Mouse (Mus musculus): ENCODE results near the gene Pik3c2a. TPM values are rescaled to one million over a fixed set of nuclear protein-coding genes. Genes with fewer than 3 reads are reported as not detected.
"Not testable (repeated sequence)": the region's sequence is repeated elsewhere in the genome, so short reads cannot be mapped to it uniquely, and the experiment has no call there.

Pik3c2a gene
- polyA plus RNA-seq, 1 experiment from 2014 or later: 16.4 TPM

GRCm38 (mm10) chr7:116387389-116387788 lies 55.9 kb downstream of the Pik3c2a start:
- H3K4me2 ChIP-seq; H3K9me3 ChIP-seq (replicated peaks); ATAC-seq (ENCODE audit: low FRiP score); H3K27me3 ChIP-seq (replicated peaks); H3K4me3 ChIP-seq (replicated peaks); H3K27ac ChIP-seq (replicated peaks); H3K9ac ChIP-seq (replicated peaks); H3K4me1 ChIP-seq: not testable (repeated sequence)
- 100% methylated on average over 2 of the region's 2 CpGs for WGBS
- H3K36me3 ChIP-seq: peaks cover 11% of the 10 kb centered on the region; the same call in 1 of the 2 replicates

DNA sequence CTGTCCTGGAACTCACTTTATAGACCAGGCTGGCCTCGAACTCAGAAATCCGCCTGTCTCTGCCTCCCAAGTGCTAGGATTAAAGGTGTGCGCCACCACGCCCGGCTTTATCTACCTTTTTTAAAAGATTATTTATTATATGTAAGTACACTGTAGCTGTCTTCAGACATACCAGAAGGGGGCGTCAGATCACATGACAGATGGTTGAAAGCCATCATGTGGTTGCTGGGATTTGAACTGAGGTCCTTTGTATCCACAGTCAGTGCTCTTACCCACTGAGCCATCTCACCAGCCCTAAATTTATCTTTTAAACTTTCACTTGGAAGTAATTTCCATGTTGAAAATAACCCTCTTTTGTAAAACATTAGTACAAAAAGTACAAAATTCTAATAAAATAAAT lies 64.1 kb downstream of the Pik3c2a start:
- not testable (repeated sequence) for H3K27ac ChIP-seq (replicated peaks); H3K9ac ChIP-seq (replicated peaks); ATAC-seq (ENCODE audit: low FRiP score); H3K4me3 ChIP-seq (replicated peaks); H3K9me3 ChIP-seq (replicated peaks); H3K4me1 ChIP-seq; H3K27me3 ChIP-seq (replicated peaks); H3K4me2 ChIP-seq
- 93% methylated on average over 6 of the region's 6 CpGs for WGBS
- H3K36me3 ChIP-seq: peaks cover 11% of the 10 kb centered on the region

DNA sequence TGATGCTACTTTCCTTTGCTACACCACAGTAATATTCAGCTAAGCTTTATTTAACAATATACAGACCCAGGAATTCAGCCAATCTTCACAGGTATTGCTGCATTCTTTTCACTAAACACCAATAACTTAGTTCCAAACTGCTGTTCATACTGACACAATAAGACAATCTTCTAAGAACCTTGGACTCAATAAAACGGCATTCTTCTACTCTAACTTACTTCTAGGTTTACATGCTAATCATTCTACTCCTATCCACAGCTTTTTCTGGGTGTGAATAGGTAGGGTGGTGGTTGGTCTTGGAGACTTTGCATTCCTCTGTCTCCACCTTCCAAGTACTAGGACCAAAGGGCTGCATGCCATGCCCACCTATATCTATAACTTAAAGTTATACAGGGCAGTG lies 69.0 kb downstream of the Pik3c2a start:
- WGBS: 92% methylated on average over 1 of the region's 1 CpGs
- Histone ChIP-seq H3K9ac (replicated peaks) (no peak overlapping the region), H3K4me3 (replicated peaks) (no peak overlapping the region), H3K4me2 (no peak overlapping the region), H3K4me1 (no peaks in the 10 kb centered on the region), H3K36me3 (peaks cover 15% of the 10 kb centered on the region), H3K9me3 (replicated peaks) (no peaks in the 10 kb centered on the region), H3K27me3 (replicated peaks) (no peaks in the 10 kb centered on the region), H3K27ac (replicated peaks) (no peak overlapping the region)
- no peak for ATAC-seq (ENCODE audit: low FRiP score)

- WGBS: 74% methylated on average over 1 of the region's 1 CpGs
- Histone ChIP-seq H3K9ac (replicated peaks) (no peak overlapping the region), H3K27ac (replicated peaks) (no peak overlapping the region), H3K9me3 (replicated peaks) (no peaks in the 10 kb centered on the region), H3K4me2 (no peak overlapping the region), H3K36me3 (peaks cover 28% of the 10 kb centered on the region), H3K4me1 (peaks cover 23% of the 10 kb centered on the region), H3K4me3 (replicated peaks) (no peak overlapping the region), H3K27me3 (replicated peaks) (no peaks in the 10 kb centered on the region)
- ATAC-seq (ENCODE audit: low FRiP score): no peak
Measured at GRCm38 (mm10) chr7:116336226-116336625, 107.0 kb downstream of the Pik3c2a start.

GRCm38 (mm10) chr7:116335133-116335532 lies 108.1 kb downstream of the Pik3c2a start:
- WGBS: 61% methylated on average over 6 of the region's 6 CpGs
- peaks cover 23% of the 10 kb centered on the region for H3K4me1 ChIP-seq
- H3K9ac ChIP-seq (replicated peaks): 0 out of 2 replicates have a peak overlapping the region, but pooled peaks have one; percentile 98
- no peaks in the 10 kb centered on the region for H3K27me3 ChIP-seq (replicated peaks)
- H3K9me3 ChIP-seq (replicated peaks): no peaks in the 10 kb centered on the region
- ATAC-seq (ENCODE audit: low FRiP score): no peak
- H3K27ac ChIP-seq (replicated peaks): no peak overlapping the region
- H3K4me3 ChIP-seq (replicated peaks): peak overlapping the region; percentile 92
- peak overlapping the region; percentile 82 for H3K4me2 ChIP-seq
- peaks cover 29% of the 10 kb centered on the region for H3K36me3 ChIP-seq

GRCm38 (mm10) chr7:116334669-116335038 lies 108.6 kb downstream of the Pik3c2a start:
- 24% methylated on average over 8 of the region's 8 CpGs for WGBS
- H3K9me3 ChIP-seq (replicated peaks): no peaks in the 10 kb centered on the region
- no peaks in the 10 kb centered on the region for H3K27me3 ChIP-seq (replicated peaks)
- H3K9ac ChIP-seq (replicated peaks): peak overlapping the region; percentile 98
- peaks cover 23% of the 10 kb centered on the region for H3K4me1 ChIP-seq
- peaks cover 29% of the 10 kb centered on the region for H3K36me3 ChIP-seq
- H3K4me3 ChIP-seq (replicated peaks): peak overlapping the region; percentile 92
- no peak for ATAC-seq (ENCODE audit: low FRiP score)
- peak overlapping the region; percentile 91 for H3K27ac ChIP-seq (replicated peaks)
- peak overlapping the region; percentile 82 for H3K4me2 ChIP-seq

DNA sequence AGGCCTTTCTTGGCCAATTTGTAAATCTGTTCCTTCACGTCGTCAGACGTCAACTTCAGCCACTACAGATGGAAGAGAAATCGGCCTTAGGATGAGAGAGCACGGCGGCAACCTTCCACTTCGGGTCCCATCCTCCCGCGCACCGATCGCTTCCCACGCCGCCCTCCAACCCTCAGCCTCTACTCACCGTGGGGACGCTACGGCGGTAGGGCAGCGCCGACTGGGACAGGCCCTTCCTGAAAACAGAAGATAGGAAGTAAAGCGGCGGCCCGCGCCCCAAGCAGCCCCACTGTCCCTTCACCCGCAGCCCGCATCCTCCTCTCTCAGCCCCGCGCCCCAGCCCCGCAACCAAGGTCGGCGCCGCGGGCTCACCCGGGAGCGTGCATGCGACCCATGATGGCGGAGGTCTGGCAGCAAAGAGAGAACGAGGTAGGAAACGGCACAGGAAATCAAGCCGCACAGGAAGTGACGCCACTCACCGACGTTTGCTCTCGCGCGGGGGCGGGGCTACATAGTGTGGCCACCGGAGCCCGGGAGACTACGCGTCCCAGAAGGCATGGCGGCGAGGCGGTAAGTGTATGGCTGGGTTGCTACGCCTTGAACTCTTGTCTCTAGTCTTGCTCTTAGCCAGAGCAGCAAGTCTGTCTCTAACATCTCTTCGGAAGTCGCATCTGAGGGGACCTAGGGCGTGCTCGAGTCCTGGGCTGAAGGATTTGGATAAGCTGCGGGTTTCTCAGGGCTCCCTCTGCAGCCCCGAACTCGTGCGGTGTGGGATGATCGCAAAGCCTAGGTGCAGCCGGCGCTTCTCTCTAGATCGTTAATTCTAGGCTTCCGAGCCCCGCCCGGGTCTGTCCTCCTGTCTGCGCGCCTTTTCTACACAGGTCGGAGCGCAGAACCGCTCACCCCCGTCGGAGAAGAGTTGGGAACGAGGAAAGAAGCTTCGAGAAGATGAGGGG lies 109.3 kb downstream of the Pik3c2a start, which contains the start of gene Rps13:
TSS of gene Rps13 (minus strand) at position 483 of the 956 bp plus-strand sequence.
- peak within 1 kb of the TSS; percentile 91 for H3K27ac ChIP-seq (replicated peaks)
- under 1% methylated on average over 78 of the region's 78 CpGs for WGBS
- no peaks in the 10 kb centered on the region for H3K9me3 ChIP-seq (replicated peaks)
- peak within 1 kb of the TSS; percentile 92 for H3K4me3 ChIP-seq (replicated peaks)
- no peaks in the 10 kb centered on the region for H3K27me3 ChIP-seq (replicated peaks)
- peaks cover 23% of the 10 kb centered on the region for H3K4me1 ChIP-seq
- ATAC-seq (ENCODE audit: low FRiP score): peak; percentile 99
- H3K4me2 ChIP-seq: peak within 1 kb of the TSS; percentile 82
- peak within 1 kb of the TSS; percentile 98 for H3K9ac ChIP-seq (replicated peaks)
- peaks cover 28% of the 10 kb centered on the region for H3K36me3 ChIP-seq

DNA sequence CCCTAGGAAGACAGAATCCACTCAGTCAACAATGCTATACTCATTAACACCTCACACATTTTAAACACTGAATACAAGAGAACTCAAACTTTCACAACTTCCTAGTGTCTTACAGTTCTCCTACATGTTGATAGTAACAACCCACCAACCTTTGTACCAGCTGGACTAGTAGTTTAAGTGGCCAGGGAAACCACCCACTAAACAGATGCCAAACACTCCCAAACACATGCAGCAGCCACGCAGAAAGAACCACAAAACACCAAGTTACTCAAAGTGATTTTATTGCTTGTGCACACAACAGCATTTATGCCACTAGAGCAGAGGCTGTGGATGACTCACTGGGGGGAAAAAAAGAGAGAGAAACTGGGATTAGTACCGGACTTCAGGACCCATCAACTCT lies 112.0 kb downstream of the Pik3c2a start:
- no peak overlapping the region for H3K4me3 ChIP-seq (replicated peaks)
- H3K9ac ChIP-seq (replicated peaks): no peak overlapping the region
- no peak for ATAC-seq (ENCODE audit: low FRiP score)
- H3K4me1 ChIP-seq: peaks cover 23% of the 10 kb centered on the region
- no peaks in the 10 kb centered on the region for H3K27me3 ChIP-seq (replicated peaks)
- 82% methylated on average over 2 of the region's 2 CpGs for WGBS
- H3K4me2 ChIP-seq: no peak overlapping the region
- peaks cover 28% of the 10 kb centered on the region for H3K36me3 ChIP-seq
- H3K27ac ChIP-seq (replicated peaks): no peak overlapping the region
- H3K9me3 ChIP-seq (replicated peaks): no peaks in the 10 kb centered on the region

GRCm38 (mm10) chr7:116329858-116330257 lies 113.4 kb downstream of the Pik3c2a start:
- H3K36me3 ChIP-seq: peaks cover 28% of the 10 kb centered on the region
- no peak for ATAC-seq (ENCODE audit: low FRiP score)
- H3K4me1 ChIP-seq: peaks cover 20% of the 10 kb centered on the region
- no peak overlapping the region for H3K27ac ChIP-seq (replicated peaks)
- H3K9ac ChIP-seq (replicated peaks): no peak overlapping the region
- no peak overlapping the region for H3K4me3 ChIP-seq (replicated peaks)
- no peak overlapping the region for H3K4me2 ChIP-seq
- H3K9me3 ChIP-seq (replicated peaks): no peaks in the 10 kb centered on the region
- H3K27me3 ChIP-seq (replicated peaks): no peaks in the 10 kb centered on the region
- WGBS: 93% methylated on average over 4 of the region's 4 CpGs

DNA sequence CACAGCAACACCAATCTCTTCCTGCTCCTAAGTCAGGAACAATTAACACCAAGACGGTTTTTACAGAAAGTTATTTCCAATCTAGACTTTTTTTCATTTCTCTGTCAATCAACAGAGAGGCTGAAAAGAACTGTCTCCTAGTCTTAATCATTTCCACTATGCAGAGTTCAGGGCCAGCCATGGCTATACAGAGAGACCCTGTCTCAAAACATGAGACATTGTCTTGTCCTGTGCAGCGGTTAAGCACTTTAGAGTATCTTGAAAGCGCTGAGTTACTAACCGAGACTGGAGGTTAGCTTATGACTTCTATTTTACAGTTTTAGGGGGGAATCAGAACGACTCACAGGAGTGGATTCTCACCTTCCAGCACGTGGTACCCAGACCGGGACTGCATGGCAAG lies 114.5 kb downstream of the Pik3c2a start:
- whole genome bisulfite sequencing: 75% methylated on average over 7 of the region's 7 CpGs

GRCm38 (mm10) chr7:116327901-116328300 lies 115.3 kb downstream of the Pik3c2a start:
- Histone ChIP-seq H3K9me3 (replicated peaks) (no peaks in the 10 kb centered on the region), H3K9ac (replicated peaks) (no peak overlapping the region), H3K4me1 (peaks cover 12% of the 10 kb centered on the region), H3K4me2 (no peak overlapping the region), H3K4me3 (replicated peaks) (no peak overlapping the region), H3K27me3 (replicated peaks) (no peaks in the 10 kb centered on the region), H3K27ac (replicated peaks) (no peak overlapping the region), H3K36me3 (peaks cover 28% of the 10 kb centered on the region)
- 92% methylated on average over 5 of the region's 5 CpGs for WGBS
- ATAC-seq (ENCODE audit: low FRiP score): no peak

More for the DNA sequence above, 114.5 kb downstream of the Pik3c2a start:
- H3K4me3 ChIP-seq (replicated peaks): no peak overlapping the region
- H3K27me3 ChIP-seq (replicated peaks): no peaks in the 10 kb centered on the region
- peaks cover 28% of the 10 kb centered on the region for H3K36me3 ChIP-seq
- H3K4me2 ChIP-seq: no peak overlapping the region
- no peak for ATAC-seq (ENCODE audit: low FRiP score)
- no peak overlapping the region for H3K9ac ChIP-seq (replicated peaks)
- H3K4me1 ChIP-seq: peaks cover 14% of the 10 kb centered on the region
- no peaks in the 10 kb centered on the region for H3K9me3 ChIP-seq (replicated peaks)
- no peak overlapping the region for H3K27ac ChIP-seq (replicated peaks)
